Mouse (Mus musculus): ENCODE data around the gene Thap11.

- TF ChIP-seq EP300 (optimal IDR thresholded peaks at IDR 0.05) (no peak), CTCF (IDR thresholded peaks at IDR 0.05; ENCODE audit: low read depth) (no peak)
Observed at GRCm38 (mm10) chr8:105805964-105806363, 49.0 kb upstream of the Thap11 start.
